Mouse (Mus musculus) kidney, embryonic 16.5 days (tissue): ENCODE measurements around the gene Aldh1l1. TPM values are rescaled to one million over a fixed set of nuclear protein-coding genes. Genes with fewer than 3 reads are reported as not detected.

Experiments
- ATAC-seq: fragments of 200-750 bp; cut with Nextera tagmentation; 2 replicates; pipeline ENCODE4 v1.8.0; 2017; ENCODE audit warnings: moderate TSS enrichment; ENCODE audit not compliant: low FRiP score, low TSS enrichment
- H3K27ac ChIP-seq: fragments of 300-500 bp; sonication (generic); 2 replicates; pipeline ENCODE4 v1.5.1; 2014; ENCODE audit warnings: low read length
- H3K27me3 ChIP-seq: fragments of 300-500 bp; sonication (generic); 2 replicates; pipeline ENCODE4 v1.6.1; 2014; ENCODE audit warnings: low read length, control low read depth, mixed read lengths; ENCODE audit not compliant: insufficient read depth
- H3K36me3 ChIP-seq: fragments of 300-500 bp; sonication (generic); 2 replicates; pipeline ENCODE4 v1.6.1; 2014; ENCODE audit warnings: low read length, control low read depth, mixed read lengths; ENCODE audit not compliant: insufficient read depth
- H3K4me1 ChIP-seq: fragments of 300-500 bp; sonication (generic); 2 replicates; pipeline ENCODE4 v1.6.1; 2014; ENCODE audit warnings: low read length, control low read depth, mixed read lengths; ENCODE audit not compliant: insufficient read depth
- H3K4me2 ChIP-seq: fragments of 300-500 bp; sonication (generic); replicated peaks from 2 replicates; pipeline ENCODE4 v1.6.1; 2014; ENCODE audit warnings: low read depth, low read length
- H3K4me3 ChIP-seq: fragments of 300-500 bp; sonication (generic); 2 replicates; pipeline ENCODE4 v1.5.1; 2014; ENCODE audit warnings: mild to moderate bottlenecking, low read length
- H3K9ac ChIP-seq: fragments of 300-500 bp; sonication (generic); replicated peaks from 2 replicates; pipeline ENCODE4 v1.6.1; 2014; ENCODE audit warnings: low read length
- H3K9me3 ChIP-seq: fragments of 300-500 bp; sonication (generic); 2 replicates; pipeline ENCODE4 v1.6.1; 2016; ENCODE audit warnings: low read length, control low read depth
- WGBS: fragments of 180-500 bp; shearing (Covaris S2); extraction: QIAGEN DNeasy Blood & Tissue Kit; methylation state at CpG from one replicate; pipeline ENCODE4 v1.1.7; 2014; 5-methylcytosine and 5-hydroxymethylcytosine counted together
- polyA plus RNA-seq: library from polyadenylated mRNA; unstranded; fragments of >200 nt; fragmentation: Nextera tagmentation; extraction: Ambion mirVana; gene quantifications from 2 replicates; pipeline ENCODE4 v1.2.1, GENCODE M21; 2015

Gene Aldh1l1
- polyA plus RNA-seq, 1 experiment from 2014 or later, result 23.4 TPM

DNA sequence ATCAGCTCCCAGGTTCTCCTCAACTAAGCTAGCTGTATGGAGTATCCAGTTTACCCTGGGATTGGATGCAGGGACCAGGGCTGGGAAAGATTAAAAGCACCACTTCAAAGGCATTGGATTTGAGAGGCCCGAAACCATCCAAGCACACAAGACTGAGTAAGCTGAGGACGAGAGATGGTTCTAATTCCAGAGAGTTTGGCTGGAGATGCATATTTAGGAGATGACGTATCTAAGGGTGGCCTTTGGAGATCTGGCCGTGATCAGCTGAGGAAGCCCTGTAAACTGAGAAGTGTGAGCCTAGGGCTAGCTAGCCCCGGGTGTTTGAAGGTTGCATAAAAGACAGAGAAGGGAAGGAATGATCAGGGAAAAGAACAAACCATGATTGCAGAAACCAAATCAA lies 101.9 kb downstream of the Aldh1l1 start:
- H3K4me1 ChIP-seq, result no peaks in the 10 kb centered on the region

DNA sequence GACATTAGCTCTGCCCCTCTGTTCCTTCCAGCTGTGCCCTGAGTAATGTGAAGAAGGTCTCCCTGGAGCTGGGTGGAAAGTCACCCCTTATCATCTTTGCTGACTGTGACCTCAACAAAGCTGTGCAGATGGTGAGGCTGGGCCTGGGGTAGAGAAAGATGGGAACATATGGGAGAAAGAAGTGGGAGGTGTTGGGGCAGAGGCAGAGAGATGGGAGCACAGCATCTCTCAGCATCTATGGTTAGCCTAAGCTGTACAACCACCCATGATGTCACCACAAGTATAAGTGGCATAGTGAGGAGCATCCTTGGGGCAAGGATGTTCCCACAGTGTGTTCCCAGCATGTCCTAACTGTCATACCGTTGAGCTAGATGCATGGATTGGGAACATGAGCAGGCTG lies 104.5 kb downstream of the Aldh1l1 start:
- no peak for ATAC-seq
- no peak overlapping the region for H3K4me3 ChIP-seq
- no peak overlapping the region for H3K27ac ChIP-seq
- no peaks in the 10 kb centered on the region for H3K36me3 ChIP-seq
- no peaks in the 10 kb centered on the region for H3K27me3 ChIP-seq
- H3K9me3 ChIP-seq, result no peaks in the 10 kb centered on the region
- WGBS, result 91% methylated on average over 1 of the region's 1 CpGs
- H3K4me2 ChIP-seq, result no peak overlapping the region
- no peak overlapping the region for H3K9ac ChIP-seq
- no peaks in the 10 kb centered on the region for H3K4me1 ChIP-seq

More for the DNA sequence above, 101.9 kb downstream of the Aldh1l1 start:
- Histone ChIP-seq H3K27ac (no peak overlapping the region), H3K4me2 (no peak overlapping the region), H3K9ac (no peak overlapping the region), H3K4me3 (no peak overlapping the region), H3K36me3 (no peaks in the 10 kb centered on the region), H3K9me3 (no peaks in the 10 kb centered on the region), H3K27me3 (no peaks in the 10 kb centered on the region; the same call in 1 of the 2 replicates)
- ATAC-seq, result no peak
- 51% methylated on average over 5 of the region's 5 CpGs for WGBS

GRCm38 (mm10) chr6:90594972-90595371 lies 108.7 kb downstream of the Aldh1l1 start:
- Histone ChIP-seq H3K4me3 (no peak overlapping the region), H3K9me3 (no peaks in the 10 kb centered on the region), H3K36me3 (no peaks in the 10 kb centered on the region), H3K27me3 (no peaks in the 10 kb centered on the region), H3K4me2 (no peak overlapping the region), H3K4me1 (no peaks in the 10 kb centered on the region), H3K27ac (no peak overlapping the region), H3K9ac (no peak overlapping the region)
- WGBS, result 37% methylated on average over 1 of the region's 1 CpGs
- ATAC-seq, result no peak

DNA sequence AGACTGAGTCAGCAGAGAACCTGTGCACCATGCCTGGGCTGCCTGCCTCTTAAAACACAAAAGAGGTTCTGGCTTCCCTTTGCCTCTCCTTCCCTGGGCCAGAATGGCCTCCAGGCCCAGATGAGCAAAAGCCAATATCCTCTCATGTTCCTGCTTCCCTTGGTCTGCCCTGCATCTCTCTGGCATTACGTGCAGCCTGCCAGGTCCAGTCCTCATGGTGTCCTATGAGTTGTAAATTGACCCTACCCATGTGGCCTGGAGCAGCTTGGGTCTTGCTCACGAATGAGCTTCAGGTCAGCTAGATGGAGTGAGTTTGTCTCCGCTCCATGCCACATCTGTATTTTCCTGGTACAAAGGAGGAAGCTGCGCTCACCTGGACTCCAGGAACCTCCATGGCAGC lies 110.8 kb downstream of the Aldh1l1 start:
- Histone ChIP-seq H3K36me3 (no peaks in the 10 kb centered on the region), H3K9me3 (no peaks in the 10 kb centered on the region), H3K27me3 (no peaks in the 10 kb centered on the region), H3K4me3 (no peak overlapping the region), H3K9ac (no peak overlapping the region), H3K27ac (no peak overlapping the region), H3K4me2 (no peak overlapping the region), H3K4me1 (no peaks in the 10 kb centered on the region)
- ATAC-seq, result no peak
- WGBS, result 94% methylated on average over 4 of the region's 4 CpGs

GRCm38 (mm10) chr6:90597592-90597991 lies 111.4 kb downstream of the Aldh1l1 start:
- 88% methylated on average over 2 of the region's 2 CpGs for WGBS

DNA sequence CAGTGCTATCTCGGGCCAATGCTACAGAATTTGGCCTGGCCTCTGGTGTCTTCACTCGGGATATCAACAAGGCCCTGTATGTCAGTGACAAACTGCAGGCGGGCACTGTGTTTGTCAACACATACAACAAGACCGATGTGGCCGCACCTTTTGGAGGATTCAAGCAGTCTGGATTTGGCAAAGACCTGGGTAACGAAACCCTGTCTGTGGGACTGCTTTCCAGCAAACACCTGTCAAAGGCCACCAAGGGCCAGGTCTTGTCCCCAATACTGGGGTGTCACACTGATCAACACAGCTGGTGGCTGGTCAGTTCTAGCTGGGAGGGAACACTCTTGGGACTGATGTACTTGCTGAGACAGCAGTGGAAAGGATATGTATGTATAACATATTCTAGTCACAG lies 112.0 kb downstream of the Aldh1l1 start:
- no peaks in the 10 kb centered on the region for H3K4me1 ChIP-seq
- H3K4me3 ChIP-seq, result no peak overlapping the region
- H3K27me3 ChIP-seq, result no peaks in the 10 kb centered on the region
- H3K36me3 ChIP-seq, result no peaks in the 10 kb centered on the region
- H3K27ac ChIP-seq, result no peak overlapping the region
- H3K9me3 ChIP-seq, result no peaks in the 10 kb centered on the region
- 90% methylated on average over 6 of the region's 6 CpGs for WGBS
- no peak overlapping the region for H3K4me2 ChIP-seq
- no peak for ATAC-seq
- H3K9ac ChIP-seq, result no peak overlapping the region

More at GRCm38 (mm10) chr6:90597592-90597991, 111.4 kb downstream of the Aldh1l1 start:
- no peak overlapping the region for H3K4me2 ChIP-seq
- no peaks in the 10 kb centered on the region for H3K36me3 ChIP-seq
- H3K9ac ChIP-seq, result no peak overlapping the region
- no peak for ATAC-seq
- no peaks in the 10 kb centered on the region for H3K4me1 ChIP-seq
- H3K9me3 ChIP-seq, result no peaks in the 10 kb centered on the region
- H3K27ac ChIP-seq, result no peak overlapping the region
- H3K4me3 ChIP-seq, result no peak overlapping the region
- H3K27me3 ChIP-seq, result no peaks in the 10 kb centered on the region

DNA sequence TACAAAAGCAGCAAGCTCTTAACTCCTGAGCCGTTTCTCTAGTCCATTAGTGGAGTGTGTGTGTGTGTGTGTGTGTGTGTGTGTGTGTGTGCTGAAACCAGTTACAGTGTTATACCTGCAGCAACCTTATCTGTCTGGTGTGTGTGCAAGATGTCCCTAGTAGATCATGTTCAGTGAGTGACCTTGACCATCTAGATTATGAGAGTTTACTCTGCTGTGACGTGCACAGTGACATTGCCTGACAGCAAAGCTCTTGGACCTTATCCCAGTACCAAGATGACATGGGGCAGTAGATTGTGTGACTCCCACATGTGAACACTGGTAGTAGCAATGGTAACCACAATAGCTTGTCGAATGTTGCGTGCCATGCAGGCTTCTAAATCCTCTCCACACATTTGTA lies 114.1 kb downstream of the Aldh1l1 start:
- Histone ChIP-seq H3K9me3 (no peaks in the 10 kb centered on the region), H3K27me3 (no peaks in the 10 kb centered on the region), H3K36me3 (no peaks in the 10 kb centered on the region), H3K4me3 (no peak overlapping the region), H3K27ac (no peak overlapping the region), H3K9ac (no peak overlapping the region), H3K4me2 (no peak overlapping the region), H3K4me1 (peaks cover 4% of the 10 kb centered on the region)
- no peak for ATAC-seq
- WGBS, result 71% methylated on average over 4 of the region's 4 CpGs

DNA sequence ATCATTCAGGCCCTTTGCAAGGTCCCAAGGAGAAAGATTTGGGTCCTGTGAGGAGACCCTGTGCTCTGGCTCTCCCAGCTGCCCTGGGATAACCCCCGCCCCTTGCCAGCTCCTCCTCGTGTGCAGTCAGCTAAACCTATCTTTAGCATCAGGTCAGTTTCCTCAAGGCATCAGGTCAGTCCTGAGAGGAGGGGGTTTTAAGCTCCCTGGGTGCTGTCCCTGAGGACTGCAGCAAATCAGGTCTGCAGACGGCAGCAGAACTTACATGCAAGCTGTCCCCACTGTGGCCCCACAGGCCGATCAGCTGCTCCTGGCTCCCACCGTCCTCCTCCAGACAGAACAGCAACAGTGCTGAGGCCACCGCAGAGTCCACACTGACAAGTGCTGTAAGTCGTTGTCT lies 115.5 kb downstream of the Aldh1l1 start:
- 34% methylated on average over 7 of the region's 7 CpGs for WGBS
- Histone ChIP-seq H3K4me1 (peaks cover 12% of the 10 kb centered on the region), H3K27ac (no peak overlapping the region), H3K36me3 (no peaks in the 10 kb centered on the region), H3K9ac (no peak overlapping the region), H3K27me3 (no peaks in the 10 kb centered on the region), H3K9me3 (no peaks in the 10 kb centered on the region), H3K4me3 (no peak overlapping the region), H3K4me2 (no peak overlapping the region)
- no peak for ATAC-seq

- Histone ChIP-seq H3K4me1 (peaks cover 14% of the 10 kb centered on the region), H3K4me2 (no peak overlapping the region), H3K9ac (no peak overlapping the region), H3K27me3 (no peaks in the 10 kb centered on the region), H3K36me3 (no peaks in the 10 kb centered on the region), H3K4me3 (no peak overlapping the region), H3K27ac (no peak overlapping the region), H3K9me3 (no peaks in the 10 kb centered on the region)
- no peak for ATAC-seq
- WGBS, result 96% methylated on average over 3 of the region's 3 CpGs
Observed at GRCm38 (mm10) chr6:90602304-90602703, 116.1 kb downstream of the Aldh1l1 start.

- no peaks in the 10 kb centered on the region for H3K27me3 ChIP-seq
- no peak overlapping the region for H3K27ac ChIP-seq
- no peaks in the 10 kb centered on the region for H3K9me3 ChIP-seq
- H3K9ac ChIP-seq, result no peak overlapping the region
- no peak overlapping the region for H3K4me2 ChIP-seq
- H3K36me3 ChIP-seq, result no peaks in the 10 kb centered on the region
- ATAC-seq, result no peak
- peaks cover 14% of the 10 kb centered on the region for H3K4me1 ChIP-seq
- WGBS, result 61% methylated on average over 7 of the region's 7 CpGs
- H3K4me3 ChIP-seq, result no peak overlapping the region
Observed at GRCm38 (mm10) chr6:90603126-90603525, 116.9 kb downstream of the Aldh1l1 start.
